Mouse (Mus musculus): ENCODE results near the gene Fam169b.

GRCm38 (mm10) chr7:68233619-68234223 is 39.9 kb upstream of the Fam169b start:
- TF ChIP-seq CTCF (IDR thresholded peaks at IDR 0.05) (no peak), EP300 (IDR thresholded peaks at IDR 0.05; ENCODE audit: insufficient read depth, low read depth, low read length) (peak; percentile 83)

All from heart, adult 2 months (tissue).